Mouse (Mus musculus) retina, postnatal 1 day (tissue): ENCODE measurements around the gene Zcchc9.

Experiments
- DNase-seq: peaks from one replicate; pipeline ENCODE4 v3.0.0-alpha.2; 2012

Gene Zcchc9

DNA sequence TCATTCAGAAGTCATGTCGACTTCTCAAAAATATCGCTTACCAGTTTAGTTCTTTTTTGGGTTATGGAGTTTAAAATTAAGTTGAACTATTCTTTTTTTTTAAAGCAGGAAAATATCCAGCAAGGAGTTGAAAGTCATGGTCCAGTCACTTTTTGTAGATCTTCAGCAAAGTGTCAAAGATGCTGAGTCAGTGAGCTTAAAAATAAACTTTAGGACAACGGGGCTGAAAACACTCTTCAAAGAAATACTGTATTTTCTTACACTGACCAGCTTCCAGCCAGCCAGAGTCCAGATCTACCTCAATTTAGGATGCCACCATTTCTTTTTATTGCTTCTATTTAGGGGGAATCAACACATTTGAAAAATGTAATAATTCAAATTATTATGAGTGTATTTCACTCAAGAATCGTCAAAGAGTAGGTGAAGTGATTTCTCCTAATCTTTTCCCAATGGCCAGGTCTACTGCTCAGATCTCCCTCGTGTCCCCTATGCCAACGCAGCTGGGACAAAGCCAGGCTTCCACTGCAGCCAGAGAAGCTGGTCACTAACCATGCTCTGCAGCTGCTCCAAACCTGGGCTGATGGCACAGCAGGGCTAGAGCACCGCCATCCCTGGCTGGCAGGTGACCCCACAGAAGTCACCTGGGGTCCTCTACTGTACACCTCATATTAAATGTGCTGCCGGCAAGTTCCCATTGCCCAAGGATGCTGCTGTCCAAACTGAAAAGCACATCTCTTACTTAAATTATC lies 47.0 kb downstream of the Zcchc9 start:
- no peak for DNase-seq

DNA sequence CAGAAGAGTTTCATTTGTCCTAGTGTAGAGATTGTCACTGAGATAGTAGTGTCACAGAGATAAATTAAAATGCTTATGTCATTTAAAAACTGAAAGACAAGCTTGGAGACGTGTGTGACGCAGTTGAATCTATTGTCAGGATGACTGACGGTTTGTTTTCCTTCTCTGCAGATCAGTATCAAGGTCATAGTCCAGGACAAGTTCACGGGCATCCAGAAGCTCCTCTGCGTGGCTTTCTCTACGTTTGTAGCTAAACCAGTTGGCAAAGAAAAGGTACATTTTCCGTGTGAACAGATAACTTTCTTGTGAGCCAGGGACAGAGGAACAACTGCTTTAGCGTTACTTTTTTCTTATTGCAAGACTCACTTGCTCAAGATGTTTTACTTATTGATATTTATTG lies 47.7 kb downstream of the Zcchc9 start:
- DNase-seq: no peak

DNA sequence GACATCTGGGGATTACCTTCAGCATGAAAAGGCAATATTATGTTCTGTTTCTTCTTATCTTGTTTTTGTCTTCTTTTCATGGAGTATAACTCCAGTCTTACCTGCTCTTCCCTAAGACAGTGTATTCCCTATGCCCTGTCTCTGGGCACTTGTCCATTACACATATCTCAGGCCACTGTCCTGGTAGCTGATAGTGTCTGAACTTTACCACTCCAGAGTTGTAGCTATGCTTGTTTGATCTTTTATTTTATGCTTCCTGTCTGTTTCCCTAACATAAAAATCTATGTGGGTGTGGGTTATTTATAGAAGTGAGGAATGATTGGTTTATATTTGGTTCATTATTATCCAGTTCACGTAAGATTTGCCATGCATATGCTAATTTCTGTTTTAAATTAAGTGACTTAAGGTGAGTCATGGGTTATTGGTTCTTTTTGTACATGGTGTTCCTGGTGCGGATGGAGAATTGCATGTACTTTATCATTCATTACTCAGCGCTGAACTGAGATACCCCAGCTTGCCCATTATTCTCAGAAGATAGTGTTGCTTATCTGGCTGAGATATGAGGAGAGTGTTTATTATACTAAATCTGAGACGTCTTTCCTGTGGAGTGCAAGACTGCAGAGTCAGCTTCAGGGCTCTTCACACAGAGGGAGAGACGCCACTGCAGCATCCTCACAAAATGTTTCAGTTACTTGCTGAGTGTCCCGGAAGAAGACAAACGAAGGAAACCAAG lies 49.0 kb downstream of the Zcchc9 start:
- DNase-seq: no peak

DNA sequence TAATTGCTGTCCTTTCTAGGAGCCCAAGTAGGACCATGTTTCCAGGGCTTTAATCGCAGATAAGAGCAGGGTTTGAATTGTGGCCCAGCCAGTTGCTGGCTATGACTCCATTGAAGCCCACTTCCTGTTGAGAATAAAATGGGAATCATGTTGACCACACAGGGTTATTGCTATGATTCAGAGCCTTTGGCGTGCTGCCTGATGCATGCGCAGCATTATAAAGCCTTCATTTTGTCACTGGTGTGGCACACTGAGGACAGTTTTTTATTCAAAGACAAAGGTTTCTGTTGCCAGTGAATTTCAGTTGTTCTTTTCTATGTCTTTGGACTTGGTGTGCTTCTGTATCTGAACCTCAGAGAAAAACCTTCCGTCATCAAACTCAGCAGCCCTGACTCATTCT lies 51.3 kb downstream of the Zcchc9 start:
- DNase-seq: no peak

DNA sequence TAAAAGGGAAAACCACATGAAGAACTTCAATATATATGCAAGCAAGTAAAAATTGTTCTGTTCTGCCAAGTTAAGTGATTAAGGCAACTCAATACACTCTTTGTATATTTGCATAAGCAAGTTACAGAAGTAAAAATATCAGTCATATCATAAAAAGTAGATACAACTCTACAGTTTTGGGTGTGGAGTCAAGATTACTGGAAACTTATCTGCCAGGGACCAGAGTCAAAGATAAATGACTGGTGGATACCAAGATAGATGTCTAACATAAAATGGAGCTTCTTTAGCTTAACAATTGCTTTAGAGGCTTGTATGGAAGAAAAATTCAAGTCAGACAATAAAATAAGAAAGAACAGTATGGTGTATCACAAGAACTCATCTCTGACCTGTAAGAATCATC lies 52.7 kb downstream of the Zcchc9 start:
- no peak for DNase-seq

DNA sequence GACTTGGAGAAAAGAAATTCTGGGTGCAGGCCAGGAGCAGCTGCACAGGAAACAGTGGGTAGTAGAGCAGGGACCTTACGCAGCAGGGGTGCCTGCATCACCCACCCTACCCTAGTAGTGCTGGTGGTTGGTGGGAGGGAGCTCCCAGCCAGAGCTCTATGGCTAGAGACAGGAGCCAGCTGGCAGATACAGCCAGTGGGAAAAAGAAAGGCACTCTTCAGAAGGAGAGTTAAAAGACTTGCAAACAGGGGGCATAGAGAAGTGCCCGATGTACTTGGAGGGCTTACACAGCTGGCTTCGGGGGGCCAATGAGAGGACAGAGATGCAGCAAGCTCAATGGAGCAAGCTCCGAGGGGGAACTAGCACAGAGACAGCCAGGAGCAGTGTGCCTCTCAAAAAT lies 53.8 kb downstream of the Zcchc9 start:
- DNase-seq: no peak

DNA sequence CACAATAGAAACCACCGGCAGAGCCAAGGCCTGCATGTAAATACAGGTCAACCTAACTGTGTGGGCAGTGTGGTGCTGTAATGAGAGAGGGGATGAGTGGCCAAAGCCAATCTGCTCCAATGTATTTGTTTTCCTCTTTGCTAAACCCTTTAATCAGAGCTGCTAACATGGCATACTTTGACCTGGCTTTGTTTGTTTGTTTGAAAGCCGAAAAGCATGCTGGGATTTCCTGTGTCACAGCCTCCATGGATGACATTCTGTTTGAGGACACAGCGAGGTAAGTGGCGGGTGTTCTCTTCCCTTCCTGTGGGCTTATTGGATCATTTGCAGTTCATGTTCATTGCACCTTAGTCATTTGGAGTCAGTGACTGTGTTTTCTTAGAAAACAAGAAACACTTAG lies 57.5 kb downstream of the Zcchc9 start:
- no peak for DNase-seq

DNA sequence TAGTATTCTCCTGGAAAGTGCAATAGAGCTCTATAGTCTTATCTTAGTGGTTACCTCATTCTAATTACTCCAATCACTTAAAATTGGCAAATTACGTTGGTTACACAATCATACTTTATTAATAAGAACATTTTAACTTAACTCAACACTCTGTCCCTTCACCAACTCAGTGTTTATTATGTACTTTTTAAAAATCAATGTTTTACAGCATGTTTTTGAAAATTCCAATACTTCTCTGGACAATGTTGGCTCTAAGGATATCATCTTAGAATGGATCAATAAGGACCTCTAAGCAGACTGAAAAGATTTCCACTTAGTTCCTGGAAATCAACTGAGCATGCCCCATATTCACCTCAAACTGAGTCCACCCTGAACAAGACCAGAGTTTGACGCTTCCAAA lies 59.1 kb downstream of the Zcchc9 start:
- DNase-seq: no peak
